Mouse (Mus musculus): ENCODE measurements around the gene Ucn2.

DNA sequence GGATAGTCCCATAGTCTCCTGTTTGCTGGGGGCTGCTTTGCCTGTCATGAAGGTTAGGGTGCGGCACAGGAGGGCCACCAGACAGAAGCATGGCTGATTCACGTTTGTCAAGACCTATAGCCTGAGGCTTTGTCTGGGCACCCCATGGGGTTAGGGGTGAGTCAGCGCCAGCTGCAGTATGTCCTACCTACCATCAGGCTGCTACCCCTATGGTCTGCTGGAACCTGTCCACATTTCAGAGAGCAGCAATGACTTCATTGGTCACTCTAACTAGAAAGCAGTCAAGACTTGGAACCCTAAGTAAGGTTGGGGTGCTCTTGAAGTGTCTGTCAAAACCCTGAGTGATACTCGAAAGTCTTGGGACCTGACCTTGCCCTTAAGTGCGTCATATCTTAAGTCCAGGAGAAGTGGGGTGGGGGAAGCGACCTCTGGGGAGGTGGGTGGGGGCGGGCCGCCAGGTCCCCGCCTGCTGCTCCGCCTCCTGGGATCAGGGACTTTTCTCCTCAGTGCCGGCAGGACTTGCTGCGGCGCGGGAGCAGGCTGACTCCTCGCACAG, 32.7 kb upstream of the Ucn2 start, which contains the start of gene Col7a1:
- TF ChIP-seq EP300 (IDR thresholded peaks at IDR 0.05) (no peak), CTCF (IDR thresholded peaks at IDR 0.05) (no peak)

All from lung, postnatal 0 days (tissue).